ENCODE assay signal across 13 mouse cellular contexts in genomic region chr17:27021736-27022135, GRCm38 (mm10).
"Had no signal": no experiment of that assay in that cellular context is flagged by ENCODE, and none has a peak within 500 bp of the region (broad histone marks: within the 10 kb centered on the region; RNA-seq: fewer than 3 reads in every experiment).

No protein-coding gene starts in this region.

- DNase-seq: gastrocnemius, adult 2 months; gastrocnemius, postnatal 10 days; gastrocnemius, postnatal 25 days; heart, adult 18-20 months; heart, postnatal 10 days; heart, postnatal 4 days; kidney, adult 18-20 months; kidney, adult 8-10 months; kidney, postnatal 14 days; kidney, postnatal 4 days; liver; liver, embryonic 13.5 days; liver, postnatal 0 days had no signal
